Mouse (Mus musculus) telencephalon, adult 2 months (tissue): Measurements from ENCODE around the gene Tas2r143.

Experiments
- DNase-seq: peaks from one replicate; pipeline ENCODE4 v3.0.0-alpha.2; 2011; ENCODE audit warnings: low read depth, low spot score

Tas2r143 gene

GRCm38 (mm10) chr6:42365215-42365614, 34.8 kb upstream of the Tas2r143 start:
- no peak for DNase-seq

GRCm38 (mm10) chr6:42369870-42370269, 30.2 kb upstream of the Tas2r143 start:
- no peak for DNase-seq

- DNase-seq: no peak
Observed at GRCm38 (mm10) chr6:42370630-42371363, 29.2 kb upstream of the Tas2r143 start.

GRCm38 (mm10) chr6:42372001-42372400, 28.0 kb upstream of the Tas2r143 start:
- DNase-seq: no peak

GRCm38 (mm10) chr6:42372421-42372815, 27.6 kb upstream of the Tas2r143 start:
- DNase-seq: no peak

- DNase-seq: no peak
Observed at GRCm38 (mm10) chr6:42372816-42373547, 27.1 kb upstream of the Tas2r143 start, which contains the start of gene Epha1. TSS of gene Epha1 (minus strand) at chr6:42373268.

- no peak for DNase-seq
Observed at GRCm38 (mm10) chr6:42373669-42374430, 26.2 kb upstream of the Tas2r143 start.

GRCm38 (mm10) chr6:42374701-42375100, 25.3 kb upstream of the Tas2r143 start:
- DNase-seq: no peak

GRCm38 (mm10) chr6:42375131-42375530, 24.9 kb upstream of the Tas2r143 start:
- no peak for DNase-seq

- DNase-seq: no peak
Observed at GRCm38 (mm10) chr6:42376016-42376415, 24.0 kb upstream of the Tas2r143 start.

- DNase-seq: no peak
Observed at GRCm38 (mm10) chr6:42376504-42377019, 23.5 kb upstream of the Tas2r143 start.

GRCm38 (mm10) chr6:42377280-42377679, 22.8 kb upstream of the Tas2r143 start:
- no peak for DNase-seq

GRCm38 (mm10) chr6:42379551-42379950, 20.5 kb upstream of the Tas2r143 start:
- no peak for DNase-seq

- DNase-seq: no peak
Observed at GRCm38 (mm10) chr6:42380416-42381144, 19.5 kb upstream of the Tas2r143 start.

- DNase-seq: no peak
Observed at GRCm38 (mm10) chr6:42381221-42381620, 18.8 kb upstream of the Tas2r143 start.

GRCm38 (mm10) chr6:42381916-42382381, 18.1 kb upstream of the Tas2r143 start:
- DNase-seq: no peak

GRCm38 (mm10) chr6:42383360-42383759, 16.7 kb upstream of the Tas2r143 start:
- no peak for DNase-seq

- no peak for DNase-seq
Observed at GRCm38 (mm10) chr6:42385635-42386034, 14.4 kb upstream of the Tas2r143 start.

- no peak for DNase-seq
Observed at GRCm38 (mm10) chr6:42391796-42392330, 8.2 kb upstream of the Tas2r143 start.

- no peak for DNase-seq
Observed at GRCm38 (mm10) chr6:42395960-42396809, 3.9 kb upstream of the Tas2r143 start.
